Mouse (Mus musculus) adrenal gland, postnatal 25 days (tissue): ENCODE data around the gene Scamp4. TPM values are rescaled to one million over a fixed set of nuclear protein-coding genes. Genes with fewer than 3 reads are reported as not detected.

Experiments used
- DNase-seq: peaks from one replicate; pipeline ENCODE4 v3.0.0; 2021; ENCODE audit warnings: mixed read lengths
- long read RNA-seq: library from polyadenylated mRNA; stranded (forward); transcript quantifications from one replicate; pipeline ENCODE4 v2.0.0, GENCODE M21; 2021
- total RNA-seq: library from RNA; stranded (reverse); gene quantifications from 2 replicates; pipeline ENCODE4 v1.2.3, GENCODE M21; 2021

Gene Scamp4
- 64.8 and 68.6 TPM in 2 replicates for total RNA-seq
- long read RNA-seq, transcript Scamp4-201 (7 exons, 1,804 nt): major isoform, 13 of 17 reads
- long read RNA-seq, partial matches to known transcripts: 2 of 17 reads
- long read RNA-seq, other reads (novel, unspliced or antisense): 2 of 17 reads

DNA sequence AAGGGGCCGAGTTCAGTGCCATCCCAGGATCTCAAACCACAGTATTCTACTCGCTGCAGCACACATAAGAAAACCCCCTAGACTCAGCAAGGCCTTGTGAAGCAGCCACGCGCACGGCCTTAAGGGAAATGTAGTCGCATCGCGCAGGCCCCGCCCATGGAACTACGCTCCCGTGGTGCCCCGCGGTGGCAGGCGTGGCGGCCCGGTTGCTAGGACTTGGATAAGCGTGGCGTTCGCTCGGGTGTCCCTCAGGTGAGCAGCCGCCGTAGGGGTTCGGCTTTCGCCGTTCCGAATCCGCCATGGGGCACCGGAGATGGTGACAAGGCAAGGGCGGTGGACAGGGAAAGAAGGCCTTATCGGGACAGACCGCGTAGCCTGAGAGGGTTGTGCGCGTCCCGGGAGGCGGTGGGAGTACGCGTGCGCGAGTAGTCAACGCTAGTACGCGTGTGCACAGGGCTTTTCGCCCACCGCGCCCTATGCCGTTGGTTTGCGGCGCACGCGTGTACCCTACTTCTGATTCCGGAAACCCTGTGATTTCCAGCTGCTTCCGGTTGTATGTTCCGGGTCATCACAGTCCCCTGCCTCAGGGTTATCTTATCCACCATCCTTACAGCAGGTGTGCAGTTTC is at the start of gene Scamp4, which contains the start of gene Adat3:
Gene Scamp4, plus strand, starts transcription at position 175 of the 628 bp plus-strand sequence.
Gene Adat3, plus strand, starts transcription at position 183 of the 628 bp plus-strand sequence.
- peak; percentile 93 for DNase-seq

DNA sequence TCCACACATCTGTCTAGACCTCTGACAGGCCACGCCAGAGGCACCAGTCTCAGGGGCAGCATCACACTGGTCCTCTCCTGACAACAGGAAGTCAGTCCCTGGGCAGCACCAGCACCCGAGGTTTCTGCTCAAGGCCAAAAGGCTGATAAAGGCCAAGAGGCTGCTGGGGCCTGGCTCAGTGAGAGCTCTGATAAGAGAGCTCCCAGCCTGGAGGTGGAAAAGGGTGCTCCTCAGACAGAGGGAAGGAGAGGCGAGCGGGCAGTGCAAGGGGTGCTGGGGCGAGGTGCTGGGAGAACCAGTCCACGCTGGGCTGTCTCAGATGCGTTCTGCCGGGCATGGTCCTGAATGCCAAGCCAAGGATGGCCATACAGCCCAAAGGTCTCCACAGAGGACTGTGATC is 49.1 kb upstream of the Scamp4 start:
- no peak for DNase-seq

DNA sequence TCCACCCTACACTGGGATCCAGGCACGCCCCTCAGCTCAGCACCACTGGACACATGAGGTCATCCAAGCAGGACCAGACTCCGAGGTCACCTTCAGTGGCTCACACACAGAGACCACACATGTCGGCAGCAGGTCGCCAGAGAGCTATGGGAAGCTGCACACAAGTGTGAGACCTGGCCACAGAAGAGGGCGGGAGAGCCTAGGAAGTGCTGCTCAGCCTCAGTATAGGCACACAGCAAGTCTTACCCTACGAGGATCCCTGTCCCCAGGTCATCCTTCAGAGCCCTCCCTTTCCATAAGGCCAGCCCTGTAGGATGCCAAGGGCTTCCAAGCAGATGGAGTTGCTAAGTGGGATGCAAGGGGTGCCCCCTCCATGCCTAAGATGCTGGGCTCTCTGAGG is 48.7 kb upstream of the Scamp4 start:
- no peak for DNase-seq

DNA sequence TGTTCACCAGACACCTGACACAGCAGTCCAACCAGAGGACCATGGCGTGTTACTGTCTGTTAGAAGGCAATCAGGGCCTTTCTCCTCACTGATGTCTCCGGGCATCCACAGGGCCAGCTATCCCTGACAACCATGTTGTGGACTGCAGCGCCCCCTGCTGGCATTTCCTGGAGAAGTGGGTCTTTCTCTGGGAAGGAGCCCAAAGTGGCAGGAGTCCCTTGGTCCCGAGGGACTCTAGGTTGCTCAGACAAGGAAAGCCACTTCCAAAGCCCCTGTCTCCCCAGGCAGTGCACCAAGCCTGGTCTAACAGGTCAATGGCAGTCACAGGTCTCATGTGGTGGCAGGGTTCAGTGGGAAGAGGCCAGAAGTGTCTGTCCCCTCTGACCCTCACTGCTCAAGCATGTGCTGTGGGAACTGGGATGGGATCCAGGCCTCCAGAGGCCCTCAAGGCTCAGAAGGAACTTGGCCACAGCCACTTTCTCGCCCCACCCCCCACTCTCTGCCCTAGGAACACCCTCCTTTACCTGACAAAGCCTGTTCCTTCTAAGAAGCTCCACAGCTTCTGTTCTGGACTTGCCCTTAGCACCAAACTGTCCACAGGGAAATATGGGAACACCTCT is 45.2 kb upstream of the Scamp4 start:
- DNase-seq: peak; percentile 92

GRCm38 (mm10) chr10:80559431-80559830 is 43.2 kb upstream of the Scamp4 start:
- no peak for DNase-seq

- DNase-seq: no peak
Measured at GRCm38 (mm10) chr10:80560621-80561020, 42.1 kb upstream of the Scamp4 start.

- peak; percentile 91 for DNase-seq
Measured at GRCm38 (mm10) chr10:80561116-80561944, 41.3 kb upstream of the Scamp4 start, which contains the start of gene Rexo1. Gene Rexo1 (minus strand): TSS chr10:80561560.

GRCm38 (mm10) chr10:80566375-80567092 is 36.1 kb upstream of the Scamp4 start:
- DNase-seq: peak; percentile 84

DNA sequence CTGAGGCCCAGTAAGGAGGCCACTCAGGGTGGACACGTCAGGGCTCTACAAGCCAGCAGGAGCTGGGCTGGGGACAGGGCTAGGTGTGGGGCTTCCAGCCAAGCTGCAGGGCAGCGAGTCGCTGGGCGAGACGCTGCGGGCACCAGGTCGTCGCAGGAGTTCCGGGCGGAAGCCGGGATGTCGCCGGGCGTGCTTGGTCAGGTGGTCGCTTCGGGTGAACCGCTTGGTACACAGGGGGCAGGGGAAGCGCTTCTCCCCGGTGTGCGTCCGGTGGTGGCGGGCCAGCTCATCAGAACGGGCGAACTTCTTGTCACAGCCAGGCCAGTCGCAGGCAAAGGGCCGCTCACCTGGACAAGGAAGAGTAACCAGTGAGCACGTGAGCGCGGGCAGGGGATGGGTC is 33.8 kb upstream of the Scamp4 start:
- DNase-seq: no peak

DNA sequence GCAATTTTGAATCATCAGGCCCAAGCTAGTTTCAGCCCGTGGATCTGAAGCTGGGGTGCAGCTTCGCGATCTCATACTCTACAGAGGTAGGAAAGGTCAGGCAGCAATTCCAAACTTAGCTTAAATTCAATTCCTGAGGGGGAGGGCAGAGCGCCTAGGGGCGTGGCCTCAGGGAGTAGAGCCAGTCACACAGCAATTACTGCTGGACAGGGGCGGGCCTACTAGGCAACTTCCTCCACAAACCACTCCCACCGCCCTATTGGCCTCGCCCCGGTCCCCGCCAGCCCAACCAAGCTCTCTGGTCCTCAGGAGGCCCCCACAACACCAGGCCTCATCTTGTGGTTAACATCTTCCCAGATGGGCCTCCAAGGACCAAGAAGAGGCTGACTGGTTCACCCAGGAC is 33.0 kb upstream of the Scamp4 start:
- peak; percentile 57 for DNase-seq

- DNase-seq: no peak
Measured at GRCm38 (mm10) chr10:80570419-80570818, 32.3 kb upstream of the Scamp4 start.

- DNase-seq: no peak
Measured at GRCm38 (mm10) chr10:80570871-80571836, 31.5 kb upstream of the Scamp4 start.

DNA sequence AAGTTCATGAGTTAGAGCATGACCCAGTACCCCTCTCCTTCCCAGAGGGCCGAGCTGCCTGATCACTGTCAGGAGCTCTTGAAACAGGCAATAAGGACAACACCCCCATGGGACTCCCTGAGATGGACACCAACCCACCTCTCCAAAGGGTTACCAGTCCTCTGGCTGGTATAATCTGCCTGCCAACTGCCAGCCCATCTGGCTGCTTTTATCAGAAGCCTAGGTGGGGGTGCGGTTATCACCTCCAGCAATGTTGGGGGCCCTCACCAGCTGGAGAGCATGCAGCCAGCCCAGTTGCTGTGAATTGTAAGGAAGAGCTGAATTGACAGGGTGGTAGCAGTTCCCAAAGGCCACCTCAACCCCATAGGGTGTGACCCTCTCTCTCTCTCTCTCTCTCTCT is 30.2 kb upstream of the Scamp4 start:
- DNase-seq: no peak

GRCm38 (mm10) chr10:80573944-80574343 is 28.7 kb upstream of the Scamp4 start:
- no peak for DNase-seq

DNA sequence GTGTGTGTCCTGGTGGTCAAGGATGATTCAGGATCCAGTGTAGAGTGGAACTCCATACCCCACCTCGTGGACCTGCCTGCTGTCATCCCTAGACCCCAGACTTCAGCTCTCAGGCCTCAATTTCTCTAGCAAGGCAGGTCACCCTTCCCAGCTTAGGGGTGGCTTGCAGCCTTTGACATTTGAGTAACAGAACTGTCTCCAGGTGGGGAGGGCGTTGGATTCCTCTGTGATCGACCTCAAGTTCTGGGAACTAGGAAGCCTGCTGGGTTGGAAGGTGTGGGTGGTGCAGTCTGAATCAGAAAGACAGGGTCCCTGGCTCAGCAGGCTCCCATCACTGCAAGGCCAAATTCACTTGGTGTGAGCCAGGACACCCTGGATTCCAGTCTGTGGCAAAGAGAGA is 27.8 kb upstream of the Scamp4 start:
- DNase-seq: no peak

DNA sequence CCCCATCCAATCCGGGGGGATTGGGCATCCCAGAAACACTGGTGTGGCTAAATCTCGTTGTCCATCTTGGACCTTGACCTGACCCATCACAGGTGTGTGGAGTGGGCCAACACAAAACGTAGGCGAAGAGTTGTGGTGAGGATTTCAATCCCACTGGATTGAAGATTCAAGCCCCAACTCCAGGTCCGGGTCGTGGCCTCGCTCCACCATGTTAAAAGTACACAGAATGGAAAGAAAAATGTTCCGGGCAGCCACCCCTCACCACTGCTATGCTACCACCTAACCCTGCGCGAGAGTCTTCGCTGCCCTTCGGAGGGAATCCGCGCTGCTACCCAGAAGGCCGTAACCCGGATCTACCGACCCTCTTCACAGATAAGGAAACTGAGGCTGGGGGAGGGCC is 26.7 kb upstream of the Scamp4 start:
- DNase-seq: no peak

DNA sequence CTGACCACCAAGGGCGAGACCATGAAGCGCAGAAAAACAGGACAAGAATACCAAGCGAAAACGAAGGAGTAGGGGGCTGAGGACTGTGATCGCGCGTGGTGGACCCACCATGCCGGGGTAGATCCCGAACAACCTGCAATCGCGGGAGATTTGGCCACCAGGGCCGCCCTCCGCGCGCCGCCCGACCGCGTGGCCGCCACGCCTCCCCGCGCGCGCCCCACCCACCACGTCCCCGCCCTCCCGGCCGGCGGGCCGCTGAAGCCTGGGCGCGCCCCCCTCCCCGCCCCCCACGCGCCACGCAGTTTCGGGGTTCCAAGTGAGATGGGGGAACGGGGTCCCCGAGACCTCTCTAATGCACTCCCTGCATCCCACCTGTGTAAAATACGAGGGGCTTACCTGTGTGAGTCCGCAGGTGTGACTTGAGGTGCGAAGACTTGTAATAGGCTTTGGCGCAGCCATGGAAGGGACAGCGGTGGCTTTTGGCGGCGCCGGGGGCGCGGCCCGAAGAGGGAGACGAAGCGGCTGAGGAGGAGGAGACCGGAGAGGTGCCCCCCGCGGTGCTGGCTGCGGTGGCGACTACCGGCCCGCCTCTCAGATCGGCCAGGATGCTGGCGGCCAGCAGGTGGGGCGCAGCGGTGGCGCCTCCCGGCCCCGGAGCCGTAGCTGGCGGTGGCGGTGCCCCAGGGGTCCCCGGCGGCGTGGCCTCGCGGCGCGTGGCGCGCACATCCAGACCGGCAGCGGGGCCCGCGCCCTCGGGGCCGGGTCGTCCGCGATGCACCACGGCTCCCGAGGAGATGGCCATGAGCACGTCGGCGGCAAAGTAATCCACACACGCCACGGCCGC is 26.1 kb upstream of the Scamp4 start:
- DNase-seq: peak; percentile 72

DNA sequence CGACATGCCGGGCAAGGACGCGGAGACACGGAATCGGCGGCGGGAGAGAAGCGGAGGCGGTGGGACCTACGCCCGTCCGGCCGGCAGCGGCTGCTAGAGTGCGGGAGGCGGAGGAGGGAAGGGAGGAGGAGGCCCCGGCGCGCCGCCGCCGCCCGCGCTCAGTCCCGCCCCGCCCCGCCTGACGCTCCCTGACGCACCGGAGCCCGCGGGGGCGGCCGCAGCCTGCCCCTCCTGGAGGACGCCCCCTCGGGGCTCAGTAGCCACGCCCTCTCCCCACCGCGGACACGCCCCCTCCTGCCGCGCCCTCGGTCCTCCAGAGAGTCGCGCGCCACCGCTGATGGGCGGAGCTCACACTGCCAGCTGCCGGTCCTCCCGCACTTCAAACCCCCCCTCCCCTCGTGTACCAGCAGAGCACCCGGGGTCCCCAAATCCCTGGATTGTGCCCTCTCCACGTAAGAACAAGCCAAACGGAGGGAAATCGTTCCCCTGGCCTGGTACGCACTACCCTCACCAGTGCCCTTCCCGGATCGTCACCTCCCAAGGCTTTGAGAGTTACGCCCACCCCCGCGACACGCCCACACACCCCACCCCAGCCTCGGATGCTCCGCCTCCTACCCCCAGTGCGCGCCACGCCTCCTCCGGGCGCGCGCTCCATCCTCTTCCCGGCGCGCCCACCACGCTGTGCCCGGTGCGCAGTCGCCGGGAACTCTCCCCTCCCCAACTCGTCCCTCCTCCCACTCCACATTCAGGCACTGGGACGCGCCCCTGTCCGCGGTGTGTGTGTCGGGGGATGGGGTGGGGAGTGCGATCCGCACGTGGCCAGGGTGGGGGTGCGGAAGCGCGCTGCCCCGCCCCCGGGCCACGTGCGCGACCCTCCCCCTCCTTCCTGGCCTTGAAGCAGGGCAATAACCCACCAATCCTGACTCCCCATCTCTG is 25.2 kb upstream of the Scamp4 start, which contains the start of gene Klf16:
Gene Klf16, minus strand, starts transcription at position 127 of the 936 bp plus-strand sequence.
- DNase-seq: peak; percentile 99
